Mouse (Mus musculus) fat pad, adult 2 months (tissue): ENCODE data around the gene 2200002D01Rik.
A peak's percentile ranks its signal among the peaks of the same experiment; 100 is the strongest.

ENCODE experiments used
- DNase-seq: peaks from one replicate; pipeline ENCODE4 v3.0.0-alpha.2; 2011; ENCODE audit warnings: low read depth, low spot score; ENCODE audit errors: extremely low read depth

The 2200002D01Rik gene

DNA sequence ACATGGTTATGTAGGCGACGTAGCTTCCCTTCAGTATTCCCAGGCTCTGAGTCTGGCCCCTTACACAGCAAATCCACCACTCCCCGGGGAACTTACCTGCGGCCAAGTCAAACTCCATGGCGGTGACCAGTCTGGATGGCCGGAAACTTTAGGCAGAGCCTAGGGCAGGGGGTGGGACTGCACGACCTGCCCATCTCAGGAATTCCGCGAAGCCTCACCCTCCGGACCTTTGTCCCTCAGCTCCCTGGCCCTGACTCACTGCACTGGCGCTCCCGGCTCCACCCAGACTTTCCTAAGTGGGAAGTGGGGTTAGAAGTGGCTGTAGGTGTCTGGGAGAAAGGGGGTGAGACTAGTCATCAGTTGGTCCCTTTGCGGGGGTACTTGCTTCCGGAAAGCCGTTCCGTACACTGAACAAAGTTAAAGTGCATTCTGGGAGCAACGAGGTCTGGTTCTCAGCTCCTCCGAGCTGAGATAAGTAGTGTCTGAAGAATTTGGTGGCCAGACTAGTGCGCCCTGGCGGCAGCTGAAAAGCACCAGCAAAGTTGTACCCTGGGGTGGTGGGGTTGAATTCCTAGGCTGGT is at the start of gene 2200002D01Rik:
2200002D01Rik (minus strand) TSS at position 206 of the 581 bp plus-strand sequence.
- no peak for DNase-seq

DNA sequence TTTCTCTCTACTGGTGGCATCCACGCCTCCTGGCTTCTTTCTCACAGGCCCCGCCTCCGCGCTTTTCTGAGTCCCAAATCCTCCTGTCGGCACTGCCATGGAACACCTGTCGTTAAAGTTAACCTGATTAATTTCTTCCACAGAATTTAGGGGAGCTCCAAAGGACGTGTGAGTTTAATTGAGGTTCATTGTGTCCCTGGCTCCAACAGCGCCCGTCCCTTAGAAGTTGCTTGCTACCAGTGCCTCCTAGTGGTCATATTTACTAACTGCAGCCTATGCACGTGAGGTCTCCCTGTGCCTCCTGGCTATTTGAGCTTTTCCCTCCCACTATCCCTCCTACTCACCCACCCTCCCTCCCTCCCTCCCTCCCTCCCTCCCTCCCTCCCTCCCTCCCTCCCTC is 48.7 kb upstream of the 2200002D01Rik start:
- DNase-seq: no peak

DNA sequence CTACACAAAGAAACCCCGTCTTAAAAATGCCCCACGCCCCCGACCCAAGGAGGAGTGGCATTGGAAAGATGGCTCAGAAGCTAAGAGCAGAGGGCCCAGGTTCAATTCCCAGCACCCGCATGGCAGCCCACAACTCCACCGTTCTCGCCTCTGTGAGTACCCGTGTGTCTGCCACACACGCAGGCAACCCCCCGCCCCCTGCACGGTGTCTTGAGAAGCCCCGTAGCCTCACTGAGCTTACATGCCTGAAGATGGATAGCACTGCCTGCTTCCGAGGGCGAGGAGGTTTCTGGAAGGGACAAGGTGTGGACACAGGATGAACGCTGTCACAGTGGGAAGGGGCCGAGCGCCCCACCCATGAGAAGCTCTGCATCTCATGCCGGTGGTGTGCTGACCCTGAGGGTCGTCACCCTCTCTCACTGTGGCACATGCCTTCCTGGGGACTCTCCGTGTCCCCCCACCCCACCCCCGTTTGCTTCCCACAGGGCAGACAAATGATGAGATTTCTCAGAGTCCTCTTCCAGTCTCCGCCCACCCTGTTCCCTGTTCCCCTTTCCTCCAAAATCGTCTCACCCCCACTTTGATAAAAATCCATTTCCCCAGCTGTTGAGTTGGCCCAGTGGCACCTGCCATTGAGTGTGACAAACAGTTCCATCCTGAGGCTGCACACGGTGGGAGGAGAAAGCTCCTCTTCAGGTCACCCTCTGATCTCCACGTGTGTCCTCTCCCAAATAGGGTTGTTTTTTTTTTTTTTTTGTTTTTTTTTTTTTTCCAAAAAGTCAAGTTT is 47.8 kb upstream of the 2200002D01Rik start:
- DNase-seq: no peak

DNA sequence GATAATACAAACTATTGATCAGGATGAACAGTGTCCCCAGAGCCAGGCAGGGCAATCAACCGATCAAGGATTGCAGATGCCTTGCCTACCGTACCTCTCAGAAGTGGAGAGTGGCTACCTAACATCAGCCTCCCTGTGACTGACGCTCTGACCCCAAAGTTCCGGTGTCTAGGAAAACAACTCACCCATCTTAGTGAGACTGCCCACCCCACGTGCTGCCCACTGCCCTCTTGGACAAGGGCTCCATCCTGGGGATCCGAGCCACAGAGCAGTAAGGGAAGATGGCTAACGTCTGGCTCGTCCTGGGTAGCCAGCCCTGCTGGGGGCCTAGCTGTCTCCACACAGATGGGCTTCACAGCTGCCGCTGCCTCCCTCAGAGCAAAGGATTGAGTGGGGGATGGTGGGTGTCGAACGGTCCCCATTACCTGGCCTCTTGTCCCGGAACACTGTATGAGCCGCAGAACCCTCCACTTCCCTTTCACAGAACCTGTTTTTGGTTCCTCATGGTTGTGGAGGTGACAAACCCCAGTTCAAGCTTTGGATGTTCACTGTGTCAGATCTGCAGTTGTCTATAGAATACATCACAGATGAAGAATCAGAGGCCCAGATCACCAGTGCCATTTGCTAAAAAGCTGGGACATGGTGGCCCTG is 46.0 kb upstream of the 2200002D01Rik start:
- DNase-seq: no peak

DNA sequence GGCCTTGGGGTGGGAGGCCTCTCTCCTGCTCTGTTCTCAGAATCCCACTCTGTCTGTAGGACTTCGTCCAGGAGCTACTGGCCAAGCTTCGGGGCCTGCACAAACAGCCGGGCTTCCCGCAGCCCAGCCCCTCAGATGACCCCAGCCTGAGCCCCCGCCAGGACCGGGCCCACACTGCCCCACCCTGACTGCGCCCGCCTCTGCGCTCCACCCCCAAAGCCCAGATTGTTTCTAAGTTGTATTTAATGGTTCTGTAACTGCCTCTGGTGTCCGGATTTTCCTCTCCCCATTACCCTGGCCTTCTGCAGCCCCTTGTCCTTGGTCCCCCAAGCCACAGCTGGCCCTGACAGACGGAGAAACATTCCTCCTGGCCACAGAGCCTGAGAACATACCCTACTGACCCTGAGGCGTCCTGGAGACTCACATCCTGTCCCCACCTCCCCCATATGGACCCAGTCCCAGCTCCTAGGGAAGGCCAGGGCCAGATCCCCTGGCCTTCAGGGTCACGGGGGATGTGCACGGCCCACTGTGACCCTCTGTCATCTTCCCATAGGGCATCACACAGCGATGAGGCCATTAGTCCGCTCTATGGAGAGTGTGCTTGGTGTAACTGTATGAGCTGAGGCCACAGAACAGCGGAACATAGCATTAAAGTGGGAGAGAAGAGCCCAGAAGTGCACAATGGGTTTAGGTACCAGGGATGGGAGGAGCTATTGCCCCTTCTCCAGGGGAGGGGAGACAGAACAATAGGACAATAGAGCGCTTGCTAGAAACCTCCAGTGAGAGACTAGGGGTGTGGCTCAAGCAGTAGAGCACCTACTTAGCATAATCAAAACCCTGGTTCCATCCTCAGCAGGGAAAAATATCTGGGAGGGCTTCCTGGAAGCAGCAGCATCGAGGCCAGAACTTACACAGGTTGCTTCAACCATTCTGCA is 45.1 kb upstream of the 2200002D01Rik start:
- DNase-seq: no peak

DNA sequence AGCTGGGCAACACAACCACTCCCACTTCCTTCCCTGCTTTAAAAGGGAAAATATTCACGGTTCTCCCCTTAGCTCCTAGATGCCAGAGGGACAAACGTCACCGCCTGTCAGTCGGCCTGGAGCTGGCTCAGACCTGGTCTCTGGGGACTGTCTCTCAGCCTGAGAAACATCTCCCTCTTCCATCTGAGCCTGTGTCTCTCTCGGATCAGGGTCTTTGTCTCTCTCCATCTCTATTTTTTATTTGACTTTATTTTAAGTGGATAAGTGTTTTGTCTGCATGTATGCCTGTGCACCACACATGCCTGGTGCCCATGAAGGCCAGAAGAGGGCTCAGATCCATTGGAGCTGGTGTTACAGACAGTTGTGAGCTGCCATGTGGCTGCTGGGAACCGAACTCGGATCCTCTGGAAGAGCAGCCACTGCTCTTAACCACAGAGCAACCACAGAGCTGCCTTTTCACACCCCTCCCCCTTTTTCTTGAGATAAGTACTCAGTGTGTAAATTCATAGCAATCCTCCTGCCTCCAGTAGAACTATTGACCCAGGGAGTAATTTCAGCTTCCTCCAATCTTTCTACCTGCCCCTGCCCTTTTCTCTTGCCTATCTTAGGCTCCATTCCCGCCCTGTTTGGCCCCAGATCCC is 44.3 kb upstream of the 2200002D01Rik start:
- no peak for DNase-seq

DNA sequence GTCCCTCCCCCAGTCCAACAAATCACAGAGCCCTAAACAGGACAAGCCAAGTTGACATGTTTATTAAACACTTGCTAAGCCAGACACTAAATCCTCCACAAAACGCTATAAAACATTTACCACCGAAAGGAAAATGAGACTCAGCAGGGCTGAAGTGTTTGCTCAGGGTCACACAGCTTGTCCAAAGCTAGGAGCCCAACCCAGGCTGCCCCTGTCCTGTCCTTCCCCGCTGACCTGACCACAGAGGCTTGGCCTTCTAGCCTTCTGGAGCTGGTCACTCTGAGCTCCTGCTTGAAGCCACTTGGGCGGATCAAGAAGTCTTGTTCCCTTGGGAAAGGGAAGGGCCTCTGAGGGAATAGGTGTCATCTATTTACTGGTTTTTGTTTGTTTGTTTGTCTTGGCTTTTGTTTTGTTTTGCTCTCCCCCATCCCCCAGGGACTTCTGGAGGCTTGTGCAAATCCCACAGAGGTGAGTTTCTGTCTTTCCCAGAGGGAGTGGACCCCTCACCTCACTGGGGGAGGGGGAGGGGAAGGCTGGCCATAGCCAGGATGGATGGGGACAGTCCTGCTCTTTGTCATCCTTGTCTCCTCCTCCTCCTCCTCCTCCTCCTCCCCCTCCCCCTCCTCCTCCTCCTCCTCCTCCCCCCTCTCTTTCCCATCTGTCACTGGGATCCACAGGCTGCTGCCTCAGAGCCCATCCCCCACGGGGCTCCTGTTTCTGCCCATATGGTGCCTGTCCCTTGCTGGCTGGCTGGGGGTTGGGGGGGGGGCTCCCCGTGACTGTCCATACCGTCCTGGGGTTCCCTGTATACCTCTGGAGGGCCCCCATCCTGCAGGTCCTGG is 43.6 kb upstream of the 2200002D01Rik start:
- no peak for DNase-seq

DNA sequence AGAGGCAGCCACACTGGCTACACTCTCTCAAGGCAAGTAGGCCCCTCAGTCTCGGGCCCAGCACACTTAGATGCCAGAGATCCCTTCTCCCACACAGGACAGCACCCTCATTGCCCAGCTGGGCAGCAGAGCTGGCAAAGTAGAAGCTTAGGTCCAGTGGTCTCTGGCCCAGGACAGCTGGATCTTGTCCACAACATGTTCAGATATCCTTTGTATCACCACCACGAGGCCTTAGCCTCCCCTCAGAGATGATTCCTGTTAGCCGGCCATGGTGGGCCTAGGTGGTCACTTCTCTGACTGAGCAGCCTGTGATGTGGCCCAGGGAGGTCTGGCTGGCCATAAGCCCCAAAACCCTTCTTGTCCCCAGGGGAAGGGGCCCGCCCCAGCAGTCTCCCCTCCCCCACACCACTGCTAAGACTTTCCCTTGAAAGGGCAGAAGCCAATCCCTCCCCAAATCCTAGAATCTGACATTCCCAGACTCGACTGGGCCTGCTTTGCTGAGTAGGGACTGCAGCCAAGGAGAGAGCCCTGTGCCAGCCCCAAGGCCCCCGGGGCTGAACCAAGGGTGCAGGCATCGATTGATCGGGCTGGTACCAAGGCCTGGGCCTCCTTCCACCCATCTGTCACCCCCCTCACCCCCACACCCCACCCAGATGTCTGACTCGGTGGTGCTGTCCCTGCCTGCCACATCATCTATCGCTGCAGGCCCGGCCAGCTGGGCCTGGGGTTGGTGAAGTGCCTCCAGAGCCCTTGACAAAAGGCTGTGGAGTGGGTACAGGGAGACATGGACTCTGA is 42.6 kb upstream of the 2200002D01Rik start:
- no peak for DNase-seq

DNA sequence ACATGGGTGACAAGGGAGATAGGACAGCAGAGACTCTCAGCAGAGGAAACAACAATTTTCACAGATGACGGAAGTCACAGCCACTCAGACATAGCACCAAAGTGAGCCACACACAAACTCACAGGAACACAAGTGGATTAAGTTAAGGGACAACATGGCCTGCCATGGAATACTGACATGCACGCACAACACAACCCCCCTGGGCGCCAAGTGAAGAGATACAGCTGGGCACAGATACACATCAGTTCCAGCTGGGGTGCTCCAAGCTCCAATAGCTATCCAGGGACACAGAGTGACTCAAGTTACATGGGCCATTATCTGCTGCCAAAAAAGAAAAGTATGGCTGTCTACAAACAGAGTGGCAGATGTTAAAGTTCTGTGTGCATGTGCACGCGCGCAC is 41.6 kb upstream of the 2200002D01Rik start:
- DNase-seq: no peak

DNA sequence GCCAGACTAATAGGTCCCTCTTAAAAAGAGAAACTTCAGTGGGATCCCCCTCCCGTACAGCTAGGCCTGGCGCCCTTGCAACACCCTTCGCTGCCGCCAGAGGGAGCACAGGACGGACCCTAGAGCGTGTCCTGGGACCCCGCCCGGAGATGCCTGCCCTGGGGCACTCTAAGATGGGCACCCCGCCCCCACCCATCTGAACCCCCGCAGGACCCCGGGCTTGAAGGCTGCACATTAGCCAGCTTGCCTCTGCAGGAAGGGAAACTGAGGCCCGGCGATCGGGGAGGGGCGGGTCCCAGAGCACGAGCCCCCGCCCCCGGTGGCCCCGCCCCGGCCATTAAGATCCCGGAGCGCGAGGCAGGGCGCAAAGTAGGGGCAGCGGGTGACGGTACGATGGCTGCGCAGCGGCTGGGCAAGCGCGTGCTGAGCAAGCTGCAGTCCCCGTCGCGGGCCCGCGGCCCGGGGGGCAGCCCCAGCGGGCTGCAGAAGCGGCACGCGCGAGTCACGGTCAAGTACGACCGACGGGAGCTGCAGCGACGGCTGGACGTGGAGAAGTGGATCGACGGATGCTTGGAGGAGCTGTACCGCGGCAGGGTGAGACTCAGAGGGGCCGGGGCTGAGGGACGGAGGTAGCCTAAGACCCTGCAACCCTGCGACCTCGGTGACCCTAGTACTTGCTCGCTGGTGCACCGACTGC is 40.8 kb upstream of the 2200002D01Rik start, which contains the start of gene Ppp1r14a:
Ppp1r14a (plus strand) TSS at position 367 of the 697 bp plus-strand sequence.
- DNase-seq: no peak

DNA sequence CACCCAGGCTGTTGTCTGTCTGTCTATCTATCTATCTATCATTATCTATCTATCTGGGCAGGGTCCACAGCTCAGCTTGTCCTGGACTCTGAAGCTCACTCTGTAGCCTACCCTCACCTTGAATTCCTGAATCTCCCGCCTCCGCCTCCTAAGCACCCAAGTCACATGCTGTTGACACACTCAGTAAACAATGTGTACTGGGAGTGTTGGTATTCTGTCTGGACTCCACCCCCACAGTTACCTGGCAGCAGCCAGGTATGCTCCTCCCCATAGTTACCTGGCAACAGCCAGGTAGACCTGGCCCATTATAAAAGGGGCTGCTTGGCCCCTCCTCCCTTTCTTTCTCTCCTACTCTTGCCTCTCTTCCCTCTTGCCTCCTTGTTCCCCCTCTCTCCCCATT is 39.8 kb upstream of the 2200002D01Rik start:
- no peak for DNase-seq

DNA sequence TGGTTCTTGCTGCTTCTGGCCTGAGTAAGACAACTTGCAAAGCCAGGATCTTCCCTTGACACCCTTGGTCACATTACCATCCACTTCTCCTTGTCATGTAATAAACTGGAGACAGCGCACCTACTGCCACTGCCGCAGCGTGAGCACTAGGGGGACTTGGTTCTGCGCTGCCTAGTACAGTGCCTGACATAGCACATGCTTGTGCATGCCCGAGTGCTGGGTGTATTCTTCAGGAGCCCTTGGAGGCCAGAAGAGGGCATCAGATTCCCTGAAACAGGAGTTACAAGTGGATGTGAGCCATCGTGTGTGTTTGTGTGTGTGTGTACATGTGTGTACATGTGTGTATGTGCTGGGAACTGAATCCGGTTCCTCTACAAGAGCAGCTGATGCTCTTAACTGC is 39.2 kb upstream of the 2200002D01Rik start:
- no peak for DNase-seq

DNA sequence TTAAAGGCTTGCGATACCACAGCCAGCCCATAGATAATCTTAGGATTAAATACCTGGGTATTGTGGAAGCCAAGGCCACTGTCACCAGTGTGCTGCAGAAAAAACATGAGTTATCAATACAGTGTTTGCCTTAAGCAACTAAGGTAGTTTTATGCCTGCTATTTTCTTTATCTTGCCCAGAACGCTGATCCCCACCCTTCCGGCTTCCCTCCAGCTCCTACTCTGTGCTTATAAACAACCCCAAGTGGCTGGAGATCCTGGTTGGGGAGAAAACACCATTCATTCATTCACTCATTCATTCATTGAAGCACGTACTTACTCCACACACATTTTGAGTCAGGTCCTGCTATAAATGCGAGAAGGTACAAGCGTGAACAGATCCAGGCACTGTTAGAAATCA is 36.3 kb upstream of the 2200002D01Rik start:
- DNase-seq: no peak

DNA sequence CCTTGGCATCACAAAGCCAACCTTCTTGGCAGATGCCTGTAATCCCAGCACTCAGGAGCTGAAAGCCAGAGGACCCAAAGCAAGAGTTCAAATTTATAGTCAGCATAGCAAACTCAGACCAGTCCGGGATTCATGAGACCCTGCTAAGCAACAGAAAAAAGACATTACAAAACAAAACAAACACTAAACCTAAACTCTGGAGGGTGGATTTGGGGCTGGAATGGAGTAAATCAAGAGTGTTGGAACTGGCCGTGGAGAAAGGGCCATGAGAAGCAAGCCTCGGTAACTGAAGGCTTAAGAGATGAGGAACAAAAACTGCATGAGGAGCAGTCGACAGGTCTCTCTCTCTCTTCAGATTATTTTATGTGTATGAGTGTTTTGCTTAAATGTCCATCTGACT is 35.6 kb upstream of the 2200002D01Rik start:
- no peak for DNase-seq

DNA sequence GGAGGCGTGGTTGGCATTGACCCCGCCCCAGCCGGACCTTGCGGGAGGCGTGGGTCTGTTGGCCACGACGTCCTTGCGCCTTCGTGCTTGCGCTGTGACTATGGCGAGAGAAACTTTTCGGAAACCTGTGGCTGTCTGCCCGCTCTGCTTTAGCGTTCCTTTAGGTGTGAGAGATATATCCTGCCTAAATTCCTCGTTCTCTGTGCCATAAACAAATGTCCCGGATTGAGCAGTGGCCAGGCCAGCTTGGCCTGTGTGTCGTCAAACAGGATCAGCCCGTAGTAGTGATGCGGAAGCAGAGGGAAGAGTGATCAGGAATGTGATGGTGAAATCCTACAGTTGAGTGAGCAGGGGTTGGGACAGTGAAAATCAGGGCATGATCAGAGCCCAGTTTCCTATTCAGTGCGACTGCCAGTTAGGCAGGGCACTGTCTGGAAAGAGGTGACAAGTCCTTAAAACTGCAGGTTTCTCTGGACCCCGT is 33.8 kb upstream of the 2200002D01Rik start:
- peak; percentile 40 for DNase-seq

DNA sequence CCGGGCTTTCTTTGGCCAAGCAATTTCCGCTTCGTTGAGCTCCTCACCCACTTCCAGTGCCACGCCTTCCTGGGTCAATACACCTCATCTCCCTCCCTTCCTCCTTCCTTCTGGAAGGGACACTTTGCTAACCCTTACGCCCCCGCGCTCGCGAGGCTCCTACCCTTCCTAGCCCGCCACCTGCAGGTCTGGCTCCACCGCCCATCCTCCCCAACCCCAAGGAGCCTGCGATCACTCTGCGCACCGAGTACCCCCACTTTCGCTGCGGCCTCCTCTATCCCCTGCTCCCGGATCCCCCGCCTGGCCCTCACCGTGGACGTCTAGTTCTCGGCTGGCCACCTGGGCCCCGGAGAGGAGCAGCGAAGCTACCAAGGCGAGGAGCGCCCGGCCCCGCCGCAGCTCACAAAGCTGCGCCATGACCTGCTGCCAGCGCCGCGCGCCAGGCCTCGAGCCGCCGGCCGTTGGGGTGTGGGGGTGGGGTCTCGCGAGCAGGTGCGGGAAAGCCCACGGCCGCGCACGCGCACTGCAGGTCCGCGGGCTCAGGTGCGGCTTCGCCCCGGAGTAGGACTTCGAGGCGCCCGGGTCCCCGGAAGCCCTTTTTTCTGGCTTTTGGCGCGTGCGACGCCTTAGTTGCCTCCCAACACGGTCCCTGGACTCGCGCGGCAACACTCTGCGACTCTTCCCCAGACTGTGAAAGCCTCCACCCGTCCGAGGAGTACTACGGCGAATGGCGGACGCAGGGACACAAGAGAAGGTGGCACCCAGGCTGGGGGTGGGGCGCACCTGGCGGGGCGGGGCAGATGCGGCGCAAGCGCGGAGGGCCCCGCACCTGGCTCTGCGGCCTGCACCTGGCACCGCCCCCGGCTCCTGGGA is 33.2 kb upstream of the 2200002D01Rik start, which contains the start of gene Spint2:
Spint2 (minus strand) TSS at position 712 of the 873 bp plus-strand sequence.
- DNase-seq: no peak

DNA sequence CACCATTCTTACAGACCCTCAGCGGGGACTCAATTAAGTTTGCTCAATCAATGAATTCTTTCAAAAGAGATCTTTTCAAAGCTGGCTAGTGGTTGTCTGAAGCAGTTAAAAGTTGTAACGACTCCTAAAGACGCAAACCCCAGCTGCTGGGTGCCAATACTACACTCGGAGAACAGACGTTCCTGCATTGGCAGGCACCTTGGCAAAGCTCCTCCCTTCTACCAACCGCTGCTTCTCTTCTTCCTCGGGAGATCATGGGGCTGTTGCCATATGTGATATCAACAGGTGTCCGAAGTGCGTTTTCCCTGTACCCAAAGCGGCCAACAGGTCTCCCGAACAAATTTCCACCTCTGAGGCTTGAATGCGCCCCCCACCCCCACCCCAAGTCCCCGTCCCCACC is 32.5 kb upstream of the 2200002D01Rik start:
- DNase-seq: no peak
